Mouse (Mus musculus): Measurements from ENCODE around the gene Nr2e1.

Gene Nr2e1

DNA sequence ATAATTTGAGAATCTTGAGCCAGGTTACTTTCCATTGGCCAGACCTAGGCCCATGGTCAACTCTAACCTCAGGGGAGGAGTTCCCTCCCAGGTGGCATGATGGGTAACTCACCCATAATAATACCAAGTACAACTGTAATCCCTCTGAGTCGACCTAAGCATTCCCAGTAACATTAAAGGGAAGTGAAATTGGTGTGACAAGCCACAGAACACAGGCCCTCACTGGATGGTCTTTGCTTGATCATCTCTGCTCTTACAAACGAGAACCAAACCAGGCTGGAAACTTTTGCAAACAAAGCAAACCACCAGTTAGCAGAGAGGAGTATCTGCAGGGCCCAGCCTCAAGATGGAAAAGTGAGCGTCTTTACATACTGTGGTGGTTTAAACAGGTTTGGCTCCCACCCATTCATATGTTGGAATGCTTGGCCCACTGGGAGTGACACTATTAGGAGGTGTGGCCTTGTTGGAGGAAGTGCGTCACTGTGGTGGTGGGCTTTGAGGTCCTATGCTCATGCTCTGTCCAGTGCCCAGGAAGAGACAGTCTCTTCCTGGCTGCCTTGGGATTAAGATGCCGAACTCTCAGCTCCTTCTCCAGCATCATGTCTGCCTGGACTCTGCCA is 23.7 kb downstream of the Nr2e1 start:
- DNase-seq (ENCODE audit: extremely low spot score, low read depth, low spot score): no peak

DNA sequence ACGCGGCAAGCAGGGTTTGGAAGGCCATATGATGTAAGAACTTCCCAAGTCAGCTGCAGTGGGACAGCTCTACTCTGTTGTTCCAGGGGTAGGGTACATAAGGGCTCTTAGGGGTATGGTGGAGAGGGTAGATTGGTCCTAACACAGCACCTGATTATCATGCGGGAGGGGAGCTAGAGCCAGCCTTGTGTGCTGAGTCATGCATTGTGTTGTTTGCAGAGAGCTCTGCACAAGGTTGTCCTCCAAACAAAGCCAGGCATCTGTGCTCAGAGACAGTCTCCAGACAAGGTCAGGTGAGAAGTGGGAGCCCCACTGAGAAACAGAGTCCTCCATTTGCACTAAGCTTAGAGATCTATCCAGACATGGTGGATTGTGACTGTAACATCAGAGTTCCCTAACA is 36.9 kb downstream of the Nr2e1 start:
- DNase-seq (ENCODE audit: extremely low spot score, low read depth, low spot score): no peak

DNA sequence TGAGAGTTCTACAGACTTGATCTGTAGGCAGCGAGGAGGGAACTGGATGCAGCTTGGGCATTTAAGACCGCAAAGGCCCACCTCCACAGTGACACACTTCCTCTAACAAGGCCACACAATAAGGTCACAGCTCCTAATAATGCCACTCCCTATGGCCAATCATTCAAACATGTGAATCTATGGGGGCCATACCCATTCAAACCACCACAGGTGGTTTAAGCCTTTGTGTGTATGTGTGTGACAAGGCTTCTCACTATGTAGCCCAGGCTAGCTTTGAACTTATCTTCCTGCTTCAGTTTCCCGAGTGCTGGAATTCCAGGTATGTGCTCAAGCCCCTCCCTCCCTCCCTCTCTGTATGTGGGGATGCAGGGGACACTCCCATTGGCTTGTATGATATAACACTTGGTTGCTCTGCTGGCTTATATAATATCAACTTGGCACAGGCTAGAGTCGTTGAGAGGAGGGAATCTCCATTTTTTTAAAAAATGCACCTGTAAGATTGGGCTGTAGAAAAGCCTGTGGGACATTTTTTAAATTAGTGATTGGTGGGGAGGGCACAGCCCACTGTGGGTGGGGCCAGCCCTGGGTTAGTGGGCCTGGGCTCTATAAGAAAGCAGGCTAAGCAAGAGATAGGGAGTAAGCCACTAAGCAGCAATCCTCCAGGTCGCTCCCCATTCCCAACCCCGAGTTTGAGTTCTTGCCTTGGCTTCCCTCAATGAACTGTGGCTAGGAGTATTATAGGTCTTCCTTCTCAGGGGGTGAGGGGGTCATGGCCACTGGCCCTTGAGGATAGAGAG is 37.5 kb downstream of the Nr2e1 start:
- no peak for DNase-seq (ENCODE audit: extremely low spot score, low read depth, low spot score)

DNA sequence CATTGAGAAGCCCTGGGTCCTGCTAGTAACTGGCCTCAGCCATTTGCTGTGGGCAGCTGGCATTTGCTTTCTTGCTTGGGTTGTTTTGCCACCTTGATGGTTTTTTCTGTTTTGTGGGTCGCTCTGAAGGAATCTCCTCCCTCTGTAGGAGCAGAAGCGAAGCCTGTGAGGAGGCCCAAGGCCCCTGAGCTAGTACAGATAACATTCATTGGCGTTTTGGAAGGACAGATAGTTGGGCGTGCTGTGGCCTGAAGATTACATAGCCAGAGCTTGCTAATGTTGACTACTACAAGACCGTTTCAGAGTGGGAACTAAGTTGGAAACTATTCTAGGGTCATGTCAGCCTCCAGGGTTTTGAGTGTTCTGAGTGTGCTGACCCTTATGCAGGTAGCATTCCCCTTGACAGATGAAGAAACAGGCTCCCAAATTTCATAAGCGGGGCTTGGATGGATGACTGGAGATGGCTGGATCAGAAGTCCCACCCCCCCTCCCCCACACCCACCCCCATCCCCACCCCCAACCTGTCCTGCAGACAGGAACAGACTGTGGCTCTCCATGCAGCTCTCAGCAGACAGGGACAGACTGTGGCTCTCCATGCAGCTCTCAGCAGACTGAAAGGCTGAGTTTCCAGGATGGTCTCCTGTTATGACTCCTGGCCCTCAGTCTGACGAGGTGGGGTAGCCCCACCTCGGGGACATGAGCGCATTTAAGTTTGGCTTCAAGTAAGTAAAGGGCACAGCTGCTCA is 45.7 kb downstream of the Nr2e1 start:
- DNase-seq (ENCODE audit: extremely low spot score, low read depth, low spot score): no peak

DNA sequence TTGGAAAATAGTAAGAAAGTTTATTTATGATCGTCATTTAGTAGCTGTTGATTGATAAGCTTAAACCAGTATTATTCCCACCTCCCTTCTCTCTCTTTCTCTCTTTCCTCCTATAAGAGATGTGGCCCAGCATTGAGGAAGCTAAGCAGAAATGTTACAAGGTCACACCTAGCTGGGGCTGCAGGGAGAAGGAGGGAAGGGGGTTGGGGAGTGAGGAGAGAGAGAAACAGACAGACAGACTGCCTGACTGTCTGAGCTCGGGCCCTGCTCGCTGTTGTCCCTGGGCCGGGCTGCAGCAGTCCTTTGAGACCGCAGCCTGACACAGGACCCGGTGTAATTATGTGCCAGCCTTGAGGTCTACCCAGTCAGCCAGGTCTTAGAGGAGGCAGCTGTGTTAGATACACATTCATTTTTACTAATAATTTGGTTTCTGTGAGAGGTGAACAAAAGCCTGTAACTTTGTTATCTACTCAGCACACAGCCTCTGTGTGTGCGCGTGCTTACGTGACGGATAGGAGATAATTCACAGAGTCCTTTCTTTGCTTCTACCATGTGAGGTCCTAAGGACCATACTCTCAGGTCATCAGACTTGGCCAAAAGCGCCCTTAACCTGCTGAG is 49.5 kb downstream of the Nr2e1 start:
- DNase-seq (ENCODE audit: extremely low spot score, low read depth, low spot score): no peak

DNA sequence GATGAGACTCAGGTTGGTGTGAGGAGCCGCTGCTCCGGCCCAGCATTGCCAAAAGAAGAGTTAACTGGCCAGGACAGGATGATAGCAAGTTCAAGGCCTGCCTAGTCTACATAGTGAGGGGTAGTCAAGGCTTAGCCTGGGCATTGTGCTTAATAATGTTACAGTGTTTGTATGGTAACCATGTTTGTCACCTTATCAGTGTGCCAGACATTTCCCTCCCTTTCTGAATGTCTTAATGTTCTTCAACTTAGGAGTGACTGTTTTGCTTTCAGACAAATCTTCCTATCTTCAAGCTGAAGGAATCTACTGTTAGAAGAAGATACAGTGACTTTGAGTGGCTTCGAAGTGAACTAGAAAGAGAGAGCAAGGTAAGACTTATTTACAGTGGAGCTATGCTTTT is 57.8 kb downstream of the Nr2e1 start:
- DNase-seq (ENCODE audit: extremely low spot score, low read depth, low spot score): no peak

DNA sequence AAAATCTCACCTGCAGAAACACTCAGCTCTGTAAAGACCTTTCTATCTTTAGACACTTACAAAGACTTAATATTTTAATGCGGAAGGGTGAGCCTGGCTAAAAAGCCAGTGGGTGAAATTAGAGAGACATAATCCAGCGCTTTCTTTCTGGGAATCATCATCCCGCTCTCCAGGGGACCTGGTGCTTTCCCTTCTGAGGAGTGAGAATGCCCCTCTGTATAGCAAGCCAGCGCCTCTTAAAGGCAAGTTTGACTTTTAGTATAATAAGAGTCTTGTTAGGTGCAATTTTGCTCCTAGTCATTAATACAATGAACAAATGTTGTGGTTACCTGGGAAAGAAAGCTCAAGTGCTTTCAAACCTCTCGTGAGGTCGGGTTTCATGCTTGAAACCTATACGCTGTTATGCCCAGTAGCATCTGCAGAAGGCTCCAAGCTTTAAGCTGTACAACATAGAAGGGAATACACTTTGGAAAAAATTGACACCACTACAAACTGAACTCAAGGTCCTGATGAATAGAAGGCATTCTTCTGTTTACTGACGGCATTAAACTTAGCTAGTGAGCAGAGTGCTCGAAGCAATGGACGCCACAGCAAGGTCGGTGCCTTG is 59.8 kb downstream of the Nr2e1 start:
- no peak for DNase-seq (ENCODE audit: extremely low spot score, low read depth, low spot score)

DNA sequence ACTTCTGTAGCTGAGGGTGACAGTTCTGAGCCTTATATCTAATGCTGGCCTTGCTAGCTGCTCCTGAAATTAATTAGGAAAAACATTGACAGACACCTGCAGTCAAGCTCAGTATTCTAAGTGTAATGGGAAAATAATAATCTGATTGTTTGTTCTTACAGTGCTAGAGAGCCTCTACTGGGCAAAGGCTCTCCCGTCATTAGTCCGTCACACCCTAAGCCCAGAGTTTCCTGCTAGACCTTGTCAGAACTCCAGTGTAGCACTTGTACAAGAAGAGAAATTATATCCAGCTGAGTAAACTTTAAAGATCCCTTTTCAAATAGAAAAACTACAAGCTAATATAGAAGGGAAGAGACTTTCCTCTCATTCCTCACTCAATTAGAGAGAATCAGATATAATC is 60.5 kb downstream of the Nr2e1 start:
- no peak for DNase-seq (ENCODE audit: extremely low spot score, low read depth, low spot score)

DNA sequence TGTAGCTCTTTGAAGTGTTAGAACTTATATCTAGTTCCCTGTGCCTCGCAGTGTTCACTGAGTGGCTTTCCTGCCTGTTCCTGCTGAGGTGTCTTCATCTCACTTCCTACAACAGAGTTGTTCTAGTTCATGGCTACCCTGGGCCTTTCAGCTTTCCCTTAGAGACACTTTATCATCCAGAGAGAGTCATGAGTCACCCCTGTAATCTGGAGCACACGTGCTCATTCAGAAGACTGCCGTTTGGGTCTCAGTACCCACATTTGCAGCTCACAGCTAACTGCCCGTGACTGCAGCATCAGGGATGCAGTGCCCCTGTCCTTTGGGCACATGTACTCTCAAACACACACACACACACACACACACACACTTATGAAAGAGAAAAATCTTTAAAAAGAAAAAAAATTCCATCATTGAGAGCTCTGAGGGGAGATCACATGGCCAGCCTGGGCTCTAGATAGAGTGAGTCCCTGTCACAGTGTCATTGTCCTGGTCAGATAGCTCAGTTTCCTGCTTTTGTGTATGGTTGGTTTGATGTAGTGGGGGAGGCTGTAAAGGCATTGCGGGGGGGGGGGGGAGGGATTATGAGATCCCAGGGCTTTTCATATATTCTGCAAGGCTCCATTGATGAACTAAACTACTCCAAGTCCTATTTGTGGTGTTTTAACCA is 62.0 kb downstream of the Nr2e1 start:
- no peak for DNase-seq (ENCODE audit: extremely low spot score, low read depth, low spot score)

DNA sequence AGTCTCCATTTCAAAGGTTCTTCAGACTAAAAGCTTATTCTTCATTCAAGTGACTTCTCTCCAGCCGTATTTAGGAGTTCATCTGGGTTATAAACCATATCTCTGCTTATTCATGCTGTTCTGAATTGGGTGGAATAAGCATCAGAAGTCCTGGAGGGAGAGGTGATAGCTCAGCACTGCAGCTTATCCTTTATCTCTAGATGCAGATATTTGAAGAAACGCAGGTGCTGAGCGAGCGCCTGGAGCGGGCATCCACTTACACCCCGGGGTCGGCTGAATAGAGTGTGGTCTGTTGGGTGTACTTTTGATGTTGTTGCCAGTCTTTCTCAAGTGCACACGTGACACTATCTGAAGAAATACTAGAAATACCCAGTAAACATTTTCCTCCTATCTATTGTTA is 65.1 kb downstream of the Nr2e1 start:
- DNase-seq (ENCODE audit: extremely low spot score, low read depth, low spot score): no peak

DNA sequence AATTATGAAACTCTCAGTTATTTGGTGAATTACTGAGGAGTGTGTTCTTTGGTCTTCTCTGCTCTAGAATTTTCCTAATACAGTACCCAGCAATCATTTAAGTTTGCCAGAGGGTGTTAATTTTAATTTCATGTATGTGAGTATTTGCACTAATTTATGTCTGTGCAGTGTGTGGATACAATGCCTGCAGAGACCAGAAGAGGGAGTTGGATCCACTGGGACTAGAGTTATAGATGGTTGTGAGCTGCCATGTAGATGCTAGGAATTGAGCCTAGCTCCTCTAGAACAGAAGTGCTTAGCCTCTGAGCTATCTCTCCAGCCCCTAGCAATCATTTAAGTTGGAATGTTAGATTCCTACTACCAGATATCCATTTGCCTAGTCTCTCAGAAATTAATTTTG is 69.3 kb downstream of the Nr2e1 start:
- no peak for DNase-seq (ENCODE audit: extremely low spot score, low read depth, low spot score)
